Mouse (Mus musculus): Measurements from ENCODE around the gene Aldh1l1. TPM values are rescaled to one million over a fixed set of nuclear protein-coding genes. Genes with fewer than 3 reads are reported as not detected.

The Aldh1l1 gene
- polyA plus RNA-seq, 1 experiment from 2014 or later = 1.2 TPM

GRCm38 (mm10) chr6:90466847-90467410, 19.3 kb upstream of the Aldh1l1 start:
- H3K4me1 ChIP-seq (replicated peaks; ENCODE audit: control insufficient read depth, insufficient read depth, low read length) = peaks cover 6% of the 10 kb centered on the region; the same call in 1 of the 2 replicates
- H3K4me3 ChIP-seq (ENCODE audit: low read depth, low read length) = no peak overlapping the region
- ATAC-seq (replicated peaks; ENCODE audit: low FRiP score) = no peak
- no peaks in the 10 kb centered on the region for H3K36me3 ChIP-seq (ENCODE audit: control insufficient read depth, insufficient read depth, low read length)
- WGBS = 87% methylated on average over 12 of the region's 12 CpGs
- H3K9me3 ChIP-seq (ENCODE audit: control insufficient read depth, low read length) = no peaks in the 10 kb centered on the region
- peak; percentile 42 for DNase-seq (ENCODE audit: low spot score)
- no peak overlapping the region for H3K4me2 ChIP-seq (ENCODE audit: low read depth, low read length, severe bottlenecking)
- H3K27ac ChIP-seq (ENCODE audit: low read depth, low read length) = no peak overlapping the region
- H3K27me3 ChIP-seq (ENCODE audit: control insufficient read depth, insufficient read depth, low read length) = peaks cover 8% of the 10 kb centered on the region
- no peak overlapping the region for H3K9ac ChIP-seq (ENCODE audit: low read length)

- peaks cover 2% of the 10 kb centered on the region; the same call in 1 of the 2 replicates for H3K27me3 ChIP-seq (ENCODE audit: control insufficient read depth, insufficient read depth, low read length)
- H3K9me3 ChIP-seq (ENCODE audit: control insufficient read depth, low read length) = no peaks in the 10 kb centered on the region
- peaks cover under 1% of the 10 kb centered on the region; the same call in 1 of the 2 replicates for H3K4me1 ChIP-seq (replicated peaks; ENCODE audit: control insufficient read depth, insufficient read depth, low read length)
- no peaks in the 10 kb centered on the region for H3K36me3 ChIP-seq (ENCODE audit: control insufficient read depth, insufficient read depth, low read length)
- no peak overlapping the region for H3K4me3 ChIP-seq (ENCODE audit: low read depth, low read length)
- WGBS = 88% methylated on average over 1 of the region's 1 CpGs
- H3K27ac ChIP-seq (ENCODE audit: low read depth, low read length) = no peak overlapping the region
- DNase-seq (ENCODE audit: low spot score) = peak; percentile 42
- no peak for ATAC-seq (replicated peaks; ENCODE audit: low FRiP score)
- H3K9ac ChIP-seq (ENCODE audit: low read length) = no peak overlapping the region
- no peak overlapping the region for H3K4me2 ChIP-seq (ENCODE audit: low read depth, low read length, severe bottlenecking)
Observed at GRCm38 (mm10) chr6:90468216-90468615, 18.0 kb upstream of the Aldh1l1 start.

DNA sequence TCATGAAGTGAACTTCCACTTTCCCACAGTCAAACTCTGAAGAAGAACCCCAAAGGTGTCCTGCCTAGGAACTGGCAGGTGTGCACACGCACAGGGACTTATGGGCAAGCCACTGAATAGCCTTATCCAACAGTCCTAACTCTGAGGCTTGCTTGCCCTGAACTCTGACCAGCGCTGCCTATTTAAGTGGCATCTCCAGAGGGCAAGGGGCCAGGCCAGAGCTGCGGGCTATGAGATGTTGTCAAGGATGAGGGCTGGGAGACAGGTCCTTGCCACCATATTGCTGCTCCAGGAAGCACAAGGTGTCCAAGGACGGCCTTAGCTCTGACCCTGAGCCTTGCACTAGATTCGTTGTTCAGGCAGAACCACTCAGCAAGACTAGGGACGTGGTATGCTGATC, 17.2 kb upstream of the Aldh1l1 start:
- no peak for ATAC-seq (replicated peaks; ENCODE audit: low FRiP score)
- 88% methylated on average over 6 of the region's 6 CpGs for whole genome bisulfite sequencing
- DNase-seq (ENCODE audit: low spot score) = no peak

DNA sequence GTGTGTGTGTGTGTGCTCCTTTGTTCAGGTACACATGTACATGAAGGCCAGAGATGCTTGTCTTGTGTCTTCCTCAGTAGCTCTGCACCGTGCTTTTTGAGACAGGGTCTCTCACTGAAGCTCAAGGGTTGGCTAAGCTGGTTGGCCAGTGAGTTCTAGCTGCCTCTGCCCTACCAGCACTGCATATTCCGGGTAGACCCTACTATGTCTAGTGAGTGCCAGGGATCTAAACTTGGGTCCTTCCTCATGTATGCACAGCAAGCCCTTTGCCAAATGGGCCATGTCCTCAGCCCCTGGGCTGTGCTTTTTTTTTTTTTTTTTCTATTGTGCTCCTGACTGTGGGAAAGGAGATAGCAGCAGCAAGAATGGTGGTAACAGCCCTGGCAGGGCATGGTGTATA, 16.0 kb upstream of the Aldh1l1 start:
- Histone ChIP-seq H3K4me3 (ENCODE audit: low read depth, low read length) (no peak overlapping the region), H3K27me3 (ENCODE audit: control insufficient read depth, insufficient read depth, low read length) (no peaks in the 10 kb centered on the region), H3K9me3 (ENCODE audit: control insufficient read depth, low read length) (no peaks in the 10 kb centered on the region), H3K27ac (ENCODE audit: low read depth, low read length) (no peak overlapping the region), H3K9ac (ENCODE audit: low read length) (no peak overlapping the region), H3K4me1 (replicated peaks; ENCODE audit: control insufficient read depth, insufficient read depth, low read length) (no peaks in the 10 kb centered on the region; the same call in 1 of the 2 replicates), H3K36me3 (ENCODE audit: control insufficient read depth, insufficient read depth, low read length) (no peaks in the 10 kb centered on the region), H3K4me2 (ENCODE audit: low read depth, low read length, severe bottlenecking) (no peak overlapping the region)
- 93% methylated on average over 2 of the region's 2 CpGs for WGBS
- no peak for ATAC-seq (replicated peaks; ENCODE audit: low FRiP score)
- DNase-seq (ENCODE audit: low spot score) = peak; percentile 30

More for the DNA sequence above, 17.2 kb upstream of the Aldh1l1 start:
- no peaks in the 10 kb centered on the region; the same call in 1 of the 2 replicates for H3K4me1 ChIP-seq (replicated peaks; ENCODE audit: control insufficient read depth, insufficient read depth, low read length)
- H3K9ac ChIP-seq (ENCODE audit: low read length) = no peak overlapping the region
- no peaks in the 10 kb centered on the region for H3K9me3 ChIP-seq (ENCODE audit: control insufficient read depth, low read length)
- H3K27me3 ChIP-seq (ENCODE audit: control insufficient read depth, insufficient read depth, low read length) = no peaks in the 10 kb centered on the region
- H3K36me3 ChIP-seq (ENCODE audit: control insufficient read depth, insufficient read depth, low read length) = no peaks in the 10 kb centered on the region
- H3K27ac ChIP-seq (ENCODE audit: low read depth, low read length) = no peak overlapping the region
- H3K4me2 ChIP-seq (ENCODE audit: low read depth, low read length, severe bottlenecking) = no peak overlapping the region
- no peak overlapping the region for H3K4me3 ChIP-seq (ENCODE audit: low read depth, low read length)

- Histone ChIP-seq H3K27ac (ENCODE audit: low read depth, low read length) (no peak overlapping the region), H3K9ac (ENCODE audit: low read length) (no peak overlapping the region), H3K9me3 (ENCODE audit: control insufficient read depth, low read length) (no peaks in the 10 kb centered on the region), H3K4me3 (ENCODE audit: low read depth, low read length) (no peak overlapping the region), H3K4me1 (replicated peaks; ENCODE audit: control insufficient read depth, insufficient read depth, low read length) (no peaks in the 10 kb centered on the region; the same call in 1 of the 2 replicates), H3K36me3 (ENCODE audit: control insufficient read depth, insufficient read depth, low read length) (no peaks in the 10 kb centered on the region), H3K4me2 (ENCODE audit: low read depth, low read length, severe bottlenecking) (no peak overlapping the region), H3K27me3 (ENCODE audit: control insufficient read depth, insufficient read depth, low read length) (no peaks in the 10 kb centered on the region)
- ATAC-seq (replicated peaks; ENCODE audit: low FRiP score) (no peak), DNase-seq (ENCODE audit: low spot score) (peak; percentile 47)
- WGBS = 69% methylated on average over 12 of the region's 12 CpGs
Observed at GRCm38 (mm10) chr6:90470947-90471541, 15.2 kb upstream of the Aldh1l1 start.

GRCm38 (mm10) chr6:90472079-90472478, 14.1 kb upstream of the Aldh1l1 start:
- ATAC-seq (replicated peaks; ENCODE audit: low FRiP score) = no peak
- Histone ChIP-seq H3K4me2 (ENCODE audit: low read depth, low read length, severe bottlenecking) (no peak overlapping the region), H3K36me3 (ENCODE audit: control insufficient read depth, insufficient read depth, low read length) (no peaks in the 10 kb centered on the region), H3K9me3 (ENCODE audit: control insufficient read depth, low read length) (no peaks in the 10 kb centered on the region), H3K27me3 (ENCODE audit: control insufficient read depth, insufficient read depth, low read length) (no peaks in the 10 kb centered on the region), H3K4me1 (replicated peaks; ENCODE audit: control insufficient read depth, insufficient read depth, low read length) (no peaks in the 10 kb centered on the region; the same call in 1 of the 2 replicates), H3K27ac (ENCODE audit: low read depth, low read length) (no peak overlapping the region), H3K4me3 (ENCODE audit: low read depth, low read length) (no peak overlapping the region), H3K9ac (ENCODE audit: low read length) (no peak overlapping the region)
- 73% methylated on average over 4 of the region's 4 CpGs for WGBS
- no peak for DNase-seq (ENCODE audit: low spot score)

- H3K27me3 ChIP-seq (ENCODE audit: control insufficient read depth, insufficient read depth, low read length) = no peaks in the 10 kb centered on the region
- no peaks in the 10 kb centered on the region; the same call in 1 of the 2 replicates for H3K4me1 ChIP-seq (replicated peaks; ENCODE audit: control insufficient read depth, insufficient read depth, low read length)
- no peak overlapping the region for H3K9ac ChIP-seq (ENCODE audit: low read length)
- ATAC-seq (replicated peaks; ENCODE audit: low FRiP score) = no peak
- H3K9me3 ChIP-seq (ENCODE audit: control insufficient read depth, low read length) = no peaks in the 10 kb centered on the region
- H3K27ac ChIP-seq (ENCODE audit: low read depth, low read length) = no peak overlapping the region
- H3K4me2 ChIP-seq (ENCODE audit: low read depth, low read length, severe bottlenecking) = no peak overlapping the region
- 88% methylated on average over 3 of the region's 3 CpGs for WGBS
- peak; percentile 47 for DNase-seq (ENCODE audit: low spot score)
- no peaks in the 10 kb centered on the region for H3K36me3 ChIP-seq (ENCODE audit: control insufficient read depth, insufficient read depth, low read length)
- no peak overlapping the region for H3K4me3 ChIP-seq (ENCODE audit: low read depth, low read length)
Observed at GRCm38 (mm10) chr6:90472697-90473096, 13.5 kb upstream of the Aldh1l1 start.

DNA sequence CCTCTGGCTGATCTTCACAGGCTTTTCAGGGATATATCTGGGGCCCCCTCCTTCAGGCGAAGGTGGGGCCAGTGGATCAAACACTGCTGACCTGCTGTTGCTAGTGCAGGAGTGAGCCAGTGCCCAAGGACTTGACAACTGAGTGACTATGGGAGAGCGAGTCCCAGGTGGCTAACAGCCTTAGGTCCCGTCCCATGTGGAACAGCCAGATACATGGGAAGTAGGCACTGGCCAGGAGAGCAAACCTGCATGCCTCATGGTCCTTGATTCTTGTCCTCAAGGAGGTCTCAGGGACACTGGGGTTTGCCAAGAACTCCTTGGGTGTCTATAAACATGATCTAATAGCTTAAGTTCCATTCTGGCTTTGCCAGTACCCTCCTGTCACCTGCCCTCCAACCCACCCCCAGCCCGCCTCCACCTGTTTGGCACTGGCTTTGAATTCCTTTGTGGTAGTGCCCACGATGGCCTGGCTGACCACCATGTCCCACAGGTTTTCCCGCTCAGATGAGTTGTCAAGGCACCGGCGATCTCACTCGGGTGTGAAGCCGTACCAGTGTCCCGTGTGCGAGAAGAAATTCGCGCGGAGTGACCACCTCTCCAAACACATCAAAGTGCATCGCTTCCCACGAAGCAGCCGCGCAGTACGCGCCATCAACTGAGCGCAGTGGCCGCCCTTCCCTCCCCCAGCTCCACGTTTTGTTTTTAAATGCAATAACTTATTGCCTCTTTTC, 12.4 kb upstream of the Aldh1l1 start:
- Histone ChIP-seq H3K4me3 (ENCODE audit: low read depth, low read length) (no peak overlapping the region), H3K9me3 (ENCODE audit: control insufficient read depth, low read length) (no peaks in the 10 kb centered on the region), H3K27me3 (ENCODE audit: control insufficient read depth, insufficient read depth, low read length) (no peaks in the 10 kb centered on the region), H3K4me2 (ENCODE audit: low read depth, low read length, severe bottlenecking) (no peak overlapping the region), H3K36me3 (ENCODE audit: control insufficient read depth, insufficient read depth, low read length) (no peaks in the 10 kb centered on the region), H3K9ac (ENCODE audit: low read length) (no peak overlapping the region), H3K27ac (ENCODE audit: low read depth, low read length) (no peak overlapping the region), H3K4me1 (replicated peaks; ENCODE audit: control insufficient read depth, insufficient read depth, low read length) (no peaks in the 10 kb centered on the region; the same call in 1 of the 2 replicates)
- DNase-seq (ENCODE audit: low spot score) = peak; percentile 29
- no peak for ATAC-seq (replicated peaks; ENCODE audit: low FRiP score)
- 95% methylated on average over 24 of the region's 24 CpGs for WGBS

Measured in forebrain, embryonic 11.5 days (tissue).